Mouse (Mus musculus) brown adipose tissue, adult 24 weeks (tissue): ENCODE results near the gene Nrxn2. TPM values are rescaled to one million over a fixed set of nuclear protein-coding genes. Genes with fewer than 3 reads are reported as not detected.

Source experiments
- H3K27ac ChIP-seq: fragments of 200-500 bp; replicated peaks from 2 replicates; pipeline ENCODE4 v1.5.1; 2012; ENCODE audit warnings: low read depth, mild to moderate bottlenecking, low read length
- H3K4me1 ChIP-seq: fragments of 200-500 bp; 2 replicates; pipeline ENCODE4 v1.6.1; 2012; ENCODE audit warnings: low read length, mixed read lengths; ENCODE audit not compliant: control insufficient read depth, insufficient read depth, insufficient read length
- H3K4me3 ChIP-seq: fragments of 200-500 bp; 2 replicates; pipeline ENCODE4 v1.5.1; 2012; ENCODE audit warnings: low read depth, mild to moderate bottlenecking, low read length, moderate library complexity; ENCODE audit not compliant: insufficient read depth
- polyA plus RNA-seq: library from polyadenylated mRNA; stranded (reverse); fragments of >200 nt; gene quantifications from 2 replicates; pipeline ENCODE4 v1.2.4, GENCODE M21; 2012; ENCODE audit not compliant: missing spikeins, insufficient read depth, insufficient read length

Gene Nrxn2
- polyA plus RNA-seq, 1 experiment, result 1.1 TPM

GRCm38 (mm10) chr19:6533290-6534117 is 115.0 kb downstream of the Nrxn2 start:
- Histone ChIP-seq H3K4me1 (no peaks in the 10 kb centered on the region; the same call in 1 of the 2 replicates), H3K27ac (no peak overlapping the region), H3K4me3 (no peak overlapping the region)

GRCm38 (mm10) chr19:6534118-6534415 is 115.5 kb downstream of the Nrxn2 start:
- no peaks in the 10 kb centered on the region; the same call in 1 of the 2 replicates for H3K4me1 ChIP-seq
- no peak overlapping the region for H3K4me3 ChIP-seq

GRCm38 (mm10) chr19:6536201-6536600 is 117.7 kb downstream of the Nrxn2 start:
- no peak overlapping the region for H3K4me3 ChIP-seq
- H3K27ac ChIP-seq, result no peak overlapping the region
- H3K4me1 ChIP-seq, result peaks cover 4% of the 10 kb centered on the region

More at GRCm38 (mm10) chr19:6534118-6534415, 115.5 kb downstream of the Nrxn2 start:
- H3K27ac ChIP-seq, result no peak overlapping the region

GRCm38 (mm10) chr19:6536696-6537095 is 118.2 kb downstream of the Nrxn2 start:
- no peak overlapping the region for H3K27ac ChIP-seq
- no peak overlapping the region for H3K4me3 ChIP-seq
- peaks cover 4% of the 10 kb centered on the region for H3K4me1 ChIP-seq

GRCm38 (mm10) chr19:6537526-6537925 is 119.0 kb downstream of the Nrxn2 start:
- no peak overlapping the region for H3K4me3 ChIP-seq
- no peak overlapping the region for H3K27ac ChIP-seq
- peaks cover 4% of the 10 kb centered on the region for H3K4me1 ChIP-seq

- H3K4me1 ChIP-seq, result peaks cover 4% of the 10 kb centered on the region
- H3K4me3 ChIP-seq, result no peak overlapping the region
- no peak overlapping the region for H3K27ac ChIP-seq
Measured at GRCm38 (mm10) chr19:6538546-6538945, 120.0 kb downstream of the Nrxn2 start.

- H3K4me3 ChIP-seq, result no peak overlapping the region
Measured at GRCm38 (mm10) chr19:6539592-6539991, 121.1 kb downstream of the Nrxn2 start.

GRCm38 (mm10) chr19:6540191-6540590 is 121.7 kb downstream of the Nrxn2 start:
- Histone ChIP-seq H3K27ac (no peak overlapping the region), H3K4me1 (peaks cover 4% of the 10 kb centered on the region), H3K4me3 (no peak overlapping the region)

More at GRCm38 (mm10) chr19:6539592-6539991, 121.1 kb downstream of the Nrxn2 start:
- H3K27ac ChIP-seq, result 0 out of 2 replicates have a peak overlapping the region, but pooled peaks have one; percentile 31
- peaks cover 4% of the 10 kb centered on the region for H3K4me1 ChIP-seq

- peaks cover 11% of the 10 kb centered on the region for H3K4me1 ChIP-seq
- no peak overlapping the region for H3K27ac ChIP-seq
- H3K4me3 ChIP-seq, result no peak overlapping the region
Measured at GRCm38 (mm10) chr19:6541521-6541920, 123.0 kb downstream of the Nrxn2 start.

GRCm38 (mm10) chr19:6542367-6543034 is 124.0 kb downstream of the Nrxn2 start, which contains the start of gene Slc22a12:
Gene Slc22a12, minus strand, starts transcription at chr19:6543032.
- Histone ChIP-seq H3K4me1 (peaks cover 14% of the 10 kb centered on the region), H3K4me3 (no peak within 1 kb of the TSS), H3K27ac (0 out of 2 replicates have a peak within 1 kb of the TSS, but pooled peaks have one; percentile 30)

GRCm38 (mm10) chr19:6543035-6543383 is 124.5 kb downstream of the Nrxn2 start:
- Histone ChIP-seq H3K4me1 (peaks cover 14% of the 10 kb centered on the region), H3K4me3 (no peak overlapping the region), H3K27ac (no peak overlapping the region)

GRCm38 (mm10) chr19:6543518-6543917 is 125.0 kb downstream of the Nrxn2 start:
- H3K4me3 ChIP-seq, result no peak overlapping the region
- peaks cover 14% of the 10 kb centered on the region for H3K4me1 ChIP-seq
- 0 out of 2 replicates have a peak overlapping the region, but pooled peaks have one; percentile 30 for H3K27ac ChIP-seq

GRCm38 (mm10) chr19:6544712-6545111 is 126.2 kb downstream of the Nrxn2 start:
- Histone ChIP-seq H3K4me1 (peaks cover 18% of the 10 kb centered on the region), H3K27ac (no peak overlapping the region), H3K4me3 (no peak overlapping the region)

- 0 out of 2 replicates have a peak overlapping the region, but pooled peaks have one; percentile 10 for H3K27ac ChIP-seq
- H3K4me3 ChIP-seq, result no peak overlapping the region
- H3K4me1 ChIP-seq, result peaks cover 15% of the 10 kb centered on the region
Measured at GRCm38 (mm10) chr19:6545481-6545880, 127.0 kb downstream of the Nrxn2 start.

- Histone ChIP-seq H3K27ac (peak overlapping the region; percentile 27), H3K4me1 (peaks cover 14% of the 10 kb centered on the region), H3K4me3 (no peak overlapping the region)
Measured at GRCm38 (mm10) chr19:6546096-6546495, 127.6 kb downstream of the Nrxn2 start.
